Mouse (Mus musculus) liver, embryonic 11.5 days (tissue): ENCODE results near the gene Serinc1. TPM values are rescaled to one million over a fixed set of nuclear protein-coding genes. Genes with fewer than 3 reads are reported as not detected.

Source experiments
- polyA plus RNA-seq: library from polyadenylated mRNA; unstranded; fragments of >200 nt; fragmentation: Nextera tagmentation; extraction: Ambion mirVana; gene quantifications from 2 replicates; pipeline ENCODE4 v1.2.1, GENCODE M21; 2014

The Serinc1 gene
- polyA plus RNA-seq, 1 experiment from 2014 or later, result 88.8 TPM

Other genes starting within 250 kb of the Serinc1 start
- gene Hsf2, start 46.1 kb downstream of the Serinc1 start, polyA plus RNA-seq, result 19.2 and 19.8 TPM in 2 replicates
- gene Pkib, start 99.5 kb upstream of the Serinc1 start, polyA plus RNA-seq, result 0.48 and 1.2 TPM in 2 replicates